Mouse (Mus musculus) cerebellum, adult 2 months (tissue): Measurements from ENCODE around the gene Tfip11.

Experiments
- CTCF ChIP-seq: fragments of 200-500 bp; IDR thresholded peaks from 2 replicates; pipeline ENCODE4 v1.5.1; 2011; ENCODE audit warnings: low read depth, mild to moderate bottlenecking, control low read depth, low read length, moderate library complexity, borderline replicate concordance; ENCODE audit not compliant: insufficient read depth
- POLR2A ChIP-seq: fragments of 200-500 bp; IDR thresholded peaks from 2 replicates; pipeline ENCODE4 v1.6.1; 2011; ENCODE audit warnings: low read length, control low read depth, borderline replicate concordance; ENCODE audit not compliant: insufficient read depth

DNA sequence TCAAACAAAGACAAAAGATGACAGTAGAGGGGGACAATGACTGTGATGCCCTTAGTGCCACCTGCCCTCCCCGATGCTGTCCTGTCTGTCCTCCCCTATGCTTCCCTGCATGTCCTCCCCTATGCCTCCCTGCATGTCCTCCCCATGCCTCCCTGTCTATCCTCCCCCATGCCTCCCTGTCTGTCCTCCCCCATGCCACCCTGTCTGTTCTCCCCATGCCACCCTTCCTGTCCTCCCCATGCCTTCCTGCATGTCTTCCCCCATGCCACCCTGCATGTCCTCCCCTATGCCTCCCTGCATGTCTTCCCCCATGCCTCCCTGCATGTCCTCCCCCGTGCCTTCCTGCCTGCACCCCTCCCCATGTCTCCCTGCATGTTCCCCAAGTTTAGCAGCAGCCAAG is 26.0 kb upstream of the Tfip11 start:
- TF ChIP-seq POLR2A = no peak
- no peak for TF ChIP-seq CTCF
